Mouse (Mus musculus): Measurements from ENCODE around the gene Plcb2. TPM values are rescaled to one million over a fixed set of nuclear protein-coding genes. Genes with fewer than 3 reads are reported as not detected.

The Plcb2 gene
- polyA plus RNA-seq, 1 experiment from 2014 or later: 1.4 TPM

DNA sequence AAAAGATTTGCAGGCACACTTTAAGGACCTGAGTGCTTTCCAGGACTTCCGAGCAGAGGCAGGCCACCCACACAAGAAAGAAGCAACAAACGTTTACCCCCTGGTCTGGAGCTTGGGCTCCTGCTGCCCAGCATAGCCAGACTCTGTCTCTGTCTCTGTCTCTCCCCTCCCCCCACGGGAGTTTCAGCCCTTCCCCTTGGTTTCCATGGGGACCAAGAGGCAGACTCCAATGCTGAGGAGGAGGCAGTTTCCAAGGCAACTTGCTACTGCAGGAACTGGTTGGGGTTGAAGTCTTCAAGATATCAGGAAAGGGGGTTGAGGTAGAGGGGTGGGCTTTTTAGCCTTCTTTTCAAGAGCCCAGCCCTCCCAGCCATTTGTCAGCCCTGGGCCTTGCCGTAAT lies 14.0 kb downstream of the Plcb2 start:
- Histone ChIP-seq H3K4me1 (ENCODE audit: control insufficient read depth, insufficient read depth, low read length) (peaks cover 45% of the 10 kb centered on the region), H3K9me3 (replicated peaks; ENCODE audit: control insufficient read depth, low read length) (no peaks in the 10 kb centered on the region), H3K9ac (ENCODE audit: low read depth, low read length) (no peak overlapping the region), H3K27me3 (ENCODE audit: control insufficient read depth, insufficient read depth, low read length) (peaks cover 38% of the 10 kb centered on the region), H3K27ac (ENCODE audit: low read depth, low read length) (no peak overlapping the region), H3K4me3 (ENCODE audit: low read depth, low read length) (no peak overlapping the region), H3K4me2 (no peak overlapping the region), H3K36me3 (ENCODE audit: control insufficient read depth, insufficient read depth, low read length) (no peaks in the 10 kb centered on the region)
- 56% methylated on average over 4 of the region's 4 CpGs for WGBS (ENCODE audit: insufficient replicate concordance)
- ATAC-seq (replicated peaks; ENCODE audit: insufficient number of reproducible peaks, low FRiP score, low TSS enrichment): no peak

DNA sequence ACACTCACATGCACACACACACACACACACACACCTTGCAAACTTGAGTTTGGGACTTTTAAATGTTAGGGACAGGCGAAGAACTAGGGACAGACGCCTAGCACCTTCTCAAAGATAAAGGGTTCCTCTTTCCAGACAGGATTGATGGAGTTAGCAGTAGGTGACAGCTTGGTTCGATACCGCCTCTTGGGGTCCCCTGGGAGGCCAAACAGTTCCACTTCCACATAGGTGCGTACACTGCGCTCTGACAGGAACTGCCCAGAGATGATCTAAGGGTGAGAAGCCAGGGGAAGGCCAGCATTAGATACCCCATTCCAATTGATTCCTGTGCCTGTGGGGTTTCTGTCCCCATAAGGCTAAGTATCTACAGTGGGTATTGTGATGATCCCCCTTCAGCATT lies 14.6 kb downstream of the Plcb2 start:
- WGBS (ENCODE audit: insufficient replicate concordance): 82% methylated on average over 6 of the region's 6 CpGs

DNA sequence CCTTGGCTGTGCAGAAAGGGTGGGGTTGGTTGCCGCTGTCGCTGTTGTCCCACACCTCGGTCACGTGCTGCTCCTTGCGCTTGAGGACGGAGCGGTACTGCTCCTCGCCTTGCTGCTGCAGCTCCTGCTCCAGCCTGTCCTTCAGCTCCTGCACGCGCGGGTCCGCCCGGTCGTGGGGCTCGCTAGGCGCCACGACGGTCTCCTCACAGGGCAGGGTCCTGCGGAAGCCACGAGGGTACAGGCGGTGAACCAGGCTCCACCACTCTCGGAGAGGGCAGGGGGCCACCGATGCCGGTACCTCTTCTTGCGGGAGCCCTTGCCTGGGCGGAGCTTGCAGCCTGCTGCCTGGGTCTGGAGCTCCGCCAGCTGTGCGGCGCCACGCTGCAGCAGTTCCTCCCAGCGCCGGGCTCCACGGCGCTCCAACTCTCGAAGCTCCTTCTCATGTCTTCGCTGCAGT lies 17.2 kb downstream of the Plcb2 start:
- Histone ChIP-seq H3K27me3 (ENCODE audit: control insufficient read depth, insufficient read depth, low read length) (peaks cover 66% of the 10 kb centered on the region), H3K27ac (ENCODE audit: low read depth, low read length) (no peak overlapping the region), H3K4me2 (peak overlapping the region; percentile 77), H3K4me3 (ENCODE audit: low read depth, low read length) (peak overlapping the region; percentile 37), H3K9me3 (replicated peaks; ENCODE audit: control insufficient read depth, low read length) (no peaks in the 10 kb centered on the region), H3K9ac (ENCODE audit: low read depth, low read length) (peak overlapping the region; percentile 35; the same call in 1 of the 2 replicates), H3K36me3 (ENCODE audit: control insufficient read depth, insufficient read depth, low read length) (no peaks in the 10 kb centered on the region), H3K4me1 (ENCODE audit: control insufficient read depth, insufficient read depth, low read length) (peaks cover 40% of the 10 kb centered on the region)
- WGBS (ENCODE audit: insufficient replicate concordance): 1% methylated on average over 36 of the region's 36 CpGs
- ATAC-seq (replicated peaks; ENCODE audit: insufficient number of reproducible peaks, low FRiP score, low TSS enrichment): peak; percentile 16; the same call in 1 of the 2 replicates

More for the DNA sequence above, 14.6 kb downstream of the Plcb2 start:
- H3K9me3 ChIP-seq (replicated peaks; ENCODE audit: control insufficient read depth, low read length): no peaks in the 10 kb centered on the region
- ATAC-seq (replicated peaks; ENCODE audit: insufficient number of reproducible peaks, low FRiP score, low TSS enrichment): no peak
- H3K36me3 ChIP-seq (ENCODE audit: control insufficient read depth, insufficient read depth, low read length): no peaks in the 10 kb centered on the region
- peaks cover 45% of the 10 kb centered on the region for H3K4me1 ChIP-seq (ENCODE audit: control insufficient read depth, insufficient read depth, low read length)
- no peak overlapping the region for H3K4me2 ChIP-seq
- no peak overlapping the region for H3K27ac ChIP-seq (ENCODE audit: low read depth, low read length)
- peaks cover 43% of the 10 kb centered on the region for H3K27me3 ChIP-seq (ENCODE audit: control insufficient read depth, insufficient read depth, low read length)
- H3K4me3 ChIP-seq (ENCODE audit: low read depth, low read length): no peak overlapping the region
- H3K9ac ChIP-seq (ENCODE audit: low read depth, low read length): no peak overlapping the region

DNA sequence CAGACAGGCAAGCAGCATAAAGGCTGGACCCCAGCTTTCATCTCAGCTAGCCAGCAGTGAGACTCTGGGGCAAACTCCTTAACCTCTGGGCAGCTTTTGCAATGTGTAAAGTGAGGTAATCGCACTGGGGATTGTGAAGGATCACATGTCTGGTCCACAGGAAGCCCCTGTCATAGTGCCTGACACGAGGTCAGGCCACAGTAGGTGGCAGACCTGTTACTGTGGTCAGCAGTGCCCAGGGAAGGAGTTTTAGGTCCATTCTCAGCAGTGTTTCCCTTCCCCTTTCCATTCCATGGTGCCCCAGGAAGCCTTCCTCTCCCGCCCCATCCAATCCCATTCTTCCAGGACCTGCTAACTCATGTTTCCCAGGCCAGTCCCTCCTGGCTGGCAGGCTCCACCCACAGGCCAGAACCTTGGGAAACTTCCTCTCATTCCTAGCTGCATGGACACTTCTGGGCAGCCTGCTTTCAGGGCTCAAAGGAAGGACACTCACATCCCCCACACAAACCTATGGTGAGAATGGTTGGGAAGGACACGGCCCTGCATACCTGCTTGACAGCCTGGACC lies 18.5 kb downstream of the Plcb2 start:
- H3K27me3 ChIP-seq (ENCODE audit: control insufficient read depth, insufficient read depth, low read length): peaks cover 80% of the 10 kb centered on the region
- H3K36me3 ChIP-seq (ENCODE audit: control insufficient read depth, insufficient read depth, low read length): no peaks in the 10 kb centered on the region
- H3K4me1 ChIP-seq (ENCODE audit: control insufficient read depth, insufficient read depth, low read length): peaks cover 35% of the 10 kb centered on the region
- H3K4me3 ChIP-seq (ENCODE audit: low read depth, low read length): no peak overlapping the region
- 46% methylated on average over 4 of the region's 4 CpGs for WGBS (ENCODE audit: insufficient replicate concordance)
- ATAC-seq (replicated peaks; ENCODE audit: insufficient number of reproducible peaks, low FRiP score, low TSS enrichment): no peak
- H3K9ac ChIP-seq (ENCODE audit: low read depth, low read length): no peak overlapping the region
- no peak overlapping the region for H3K27ac ChIP-seq (ENCODE audit: low read depth, low read length)
- no peak overlapping the region for H3K4me2 ChIP-seq
- no peaks in the 10 kb centered on the region for H3K9me3 ChIP-seq (replicated peaks; ENCODE audit: control insufficient read depth, low read length)

DNA sequence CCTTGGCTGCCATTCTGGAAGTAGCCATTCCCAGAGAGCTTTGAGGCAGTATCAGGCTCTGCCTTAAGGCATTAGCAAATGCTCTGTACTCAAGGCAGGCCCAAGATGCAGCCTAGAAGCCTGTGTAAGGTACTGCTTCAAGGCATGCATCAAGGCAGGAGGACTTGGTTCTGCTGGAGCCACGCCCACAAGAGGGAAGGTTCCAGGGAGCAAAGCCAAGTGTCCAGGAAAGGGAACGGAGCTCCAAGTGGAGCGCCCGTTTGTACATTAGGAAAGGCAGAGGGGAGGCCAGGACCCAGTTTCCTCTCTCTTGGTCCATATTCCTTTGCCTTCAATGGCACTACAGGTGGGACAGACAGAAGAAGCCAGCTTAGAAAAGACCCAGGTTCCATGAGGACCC lies 19.8 kb downstream of the Plcb2 start:
- Histone ChIP-seq H3K27ac (ENCODE audit: low read depth, low read length) (no peak overlapping the region), H3K9ac (ENCODE audit: low read depth, low read length) (no peak overlapping the region), H3K4me3 (ENCODE audit: low read depth, low read length) (no peak overlapping the region), H3K36me3 (ENCODE audit: control insufficient read depth, insufficient read depth, low read length) (no peaks in the 10 kb centered on the region), H3K4me2 (no peak overlapping the region), H3K27me3 (ENCODE audit: control insufficient read depth, insufficient read depth, low read length) (peaks cover 92% of the 10 kb centered on the region), H3K4me1 (ENCODE audit: control insufficient read depth, insufficient read depth, low read length) (peaks cover 44% of the 10 kb centered on the region), H3K9me3 (replicated peaks; ENCODE audit: control insufficient read depth, low read length) (no peaks in the 10 kb centered on the region)
- ATAC-seq (replicated peaks; ENCODE audit: insufficient number of reproducible peaks, low FRiP score, low TSS enrichment): no peak
- WGBS (ENCODE audit: insufficient replicate concordance): 68% methylated on average over 4 of the region's 4 CpGs

DNA sequence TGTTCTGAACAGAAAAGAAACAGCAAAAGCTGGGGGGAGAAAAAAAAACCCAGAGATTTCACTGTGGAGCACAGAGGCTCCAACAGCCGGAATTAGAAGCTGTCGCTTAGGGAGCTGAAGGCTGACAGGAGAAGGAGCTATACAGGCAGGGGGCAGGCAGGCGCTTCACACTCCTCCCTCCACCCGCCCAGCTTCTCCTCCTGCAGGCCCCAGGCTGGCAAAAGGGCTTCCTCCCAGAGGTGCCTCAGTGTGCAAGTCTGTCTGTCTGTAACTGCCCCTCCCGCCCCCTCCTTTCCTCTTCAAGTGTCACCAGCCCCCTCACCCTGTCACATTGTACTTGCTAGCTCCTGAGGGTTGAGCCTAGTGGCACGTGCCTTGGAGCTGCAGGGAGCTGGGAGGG lies 21.8 kb downstream of the Plcb2 start:
- Histone ChIP-seq H3K9me3 (replicated peaks; ENCODE audit: control insufficient read depth, low read length) (no peaks in the 10 kb centered on the region), H3K4me2 (peak overlapping the region; percentile 14), H3K4me1 (ENCODE audit: control insufficient read depth, insufficient read depth, low read length) (peaks cover 49% of the 10 kb centered on the region), H3K9ac (ENCODE audit: low read depth, low read length) (no peak overlapping the region), H3K4me3 (ENCODE audit: low read depth, low read length) (no peak overlapping the region), H3K36me3 (ENCODE audit: control insufficient read depth, insufficient read depth, low read length) (no peaks in the 10 kb centered on the region), H3K27me3 (ENCODE audit: control insufficient read depth, insufficient read depth, low read length) (peaks cover 95% of the 10 kb centered on the region), H3K27ac (ENCODE audit: low read depth, low read length) (peak overlapping the region; percentile 36; the same call in 1 of the 2 replicates)
- WGBS (ENCODE audit: insufficient replicate concordance): 6% methylated on average over 6 of the region's 6 CpGs
- ATAC-seq (replicated peaks; ENCODE audit: insufficient number of reproducible peaks, low FRiP score, low TSS enrichment): no peak

DNA sequence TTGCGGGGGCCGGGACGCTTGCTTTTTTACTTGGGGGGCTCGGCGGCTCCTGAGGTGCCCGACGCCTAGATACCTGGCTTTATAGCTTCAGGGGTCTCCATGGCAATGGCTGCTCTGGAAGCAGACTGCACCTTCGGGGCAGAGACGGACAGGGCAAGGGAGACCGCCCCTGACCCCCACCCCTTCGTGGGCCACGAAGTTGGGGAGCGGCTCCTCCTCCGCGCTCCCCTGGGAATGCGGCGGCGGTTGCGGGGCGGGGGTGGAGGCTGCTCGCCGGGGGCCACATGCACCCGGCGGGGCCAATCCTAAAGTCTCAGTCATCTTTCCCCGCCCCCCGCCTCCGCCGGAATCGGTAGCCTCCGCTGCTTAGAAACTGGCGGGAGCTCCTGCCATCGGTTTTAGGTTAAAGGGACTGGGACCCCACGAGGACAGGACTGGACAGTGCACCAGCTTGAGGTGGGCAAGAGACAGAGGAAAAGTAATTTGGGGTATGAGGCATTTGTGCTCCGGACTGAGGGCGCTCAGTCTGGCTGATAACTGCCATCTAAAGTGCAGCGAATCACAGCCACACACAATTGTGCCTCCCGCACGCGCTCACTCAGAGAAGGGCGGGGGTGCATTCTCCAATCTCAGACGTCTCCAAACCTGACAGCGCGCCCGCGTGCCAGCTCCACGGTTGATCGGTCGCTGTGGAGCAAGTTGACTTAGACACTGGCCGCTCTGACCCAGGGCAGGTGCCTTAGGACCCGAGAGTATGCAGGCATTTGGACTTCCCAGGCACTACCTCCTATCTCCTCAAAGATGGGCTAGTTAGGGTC lies 24.1 kb downstream of the Plcb2 start, which contains the start of gene Ankrd63:
TSS of gene Ankrd63 (minus strand) at position 51 of the 818 bp plus-strand sequence.
- Histone ChIP-seq H3K4me1 (ENCODE audit: control insufficient read depth, insufficient read depth, low read length) (peaks cover 39% of the 10 kb centered on the region), H3K27ac (ENCODE audit: low read depth, low read length) (no peak within 1 kb of the TSS), H3K4me3 (ENCODE audit: low read depth, low read length) (peak within 1 kb of the TSS; percentile 48), H3K9ac (ENCODE audit: low read depth, low read length) (peak within 1 kb of the TSS; percentile 47; the same call in 1 of the 2 replicates), H3K27me3 (ENCODE audit: control insufficient read depth, insufficient read depth, low read length) (peaks cover 93% of the 10 kb centered on the region), H3K4me2 (peak within 1 kb of the TSS; percentile 86), H3K36me3 (ENCODE audit: control insufficient read depth, insufficient read depth, low read length) (no peaks in the 10 kb centered on the region), H3K9me3 (replicated peaks; ENCODE audit: control insufficient read depth, low read length) (no peaks in the 10 kb centered on the region)
- 2% methylated on average over 49 of the region's 50 CpGs for WGBS (ENCODE audit: insufficient replicate concordance)
- no peak for ATAC-seq (replicated peaks; ENCODE audit: insufficient number of reproducible peaks, low FRiP score, low TSS enrichment)

DNA sequence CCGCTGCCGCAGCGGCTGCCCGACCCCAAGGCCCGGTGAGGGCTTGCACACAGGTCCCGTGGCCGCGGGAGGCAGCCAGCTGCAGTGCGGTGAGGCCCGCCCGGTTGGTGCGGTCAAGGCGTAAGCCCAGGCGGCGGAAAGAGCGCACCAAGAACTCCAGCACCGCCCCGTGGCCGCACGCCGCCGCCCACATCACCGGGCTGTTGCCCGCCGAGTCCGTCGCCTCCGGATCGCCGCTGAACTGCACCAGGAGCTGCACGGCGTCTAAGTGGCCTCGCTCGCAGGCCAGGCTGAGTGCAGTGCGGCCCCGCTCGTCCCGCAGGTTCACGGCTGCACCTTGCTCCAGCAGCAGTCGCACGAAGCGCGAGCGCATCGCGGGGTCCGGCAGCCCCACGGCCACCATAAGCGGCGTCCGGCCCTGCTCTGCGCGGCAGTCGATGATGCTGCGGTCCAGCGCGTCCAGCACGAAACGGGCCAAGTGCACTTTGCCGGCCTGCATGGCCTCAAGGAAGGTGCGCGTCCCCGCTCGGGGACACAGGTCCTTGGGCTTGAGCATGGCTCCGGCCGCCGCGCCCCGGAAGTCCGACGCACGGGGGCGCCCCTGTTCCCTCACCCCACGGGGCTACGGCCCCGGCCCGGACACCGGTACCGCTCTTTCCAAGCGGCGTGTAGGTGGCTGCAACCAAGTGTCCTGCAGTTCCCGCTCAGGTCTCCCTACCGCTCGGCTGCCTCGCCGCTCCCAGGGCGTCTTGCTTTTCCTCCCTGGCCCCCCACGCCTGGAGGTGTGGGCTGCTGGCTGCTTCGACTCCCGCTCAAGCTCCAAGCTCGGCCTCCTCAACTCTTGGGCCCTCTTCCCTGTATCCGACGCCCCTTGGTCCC lies 25.1 kb downstream of the Plcb2 start:
- under 1% methylated on average over 85 of the region's 93 CpGs for WGBS (ENCODE audit: insufficient replicate concordance)
- no peaks in the 10 kb centered on the region for H3K36me3 ChIP-seq (ENCODE audit: control insufficient read depth, insufficient read depth, low read length)
- H3K9me3 ChIP-seq (replicated peaks; ENCODE audit: control insufficient read depth, low read length): no peaks in the 10 kb centered on the region
- H3K4me2 ChIP-seq: peak overlapping the region; percentile 86
- H3K9ac ChIP-seq (ENCODE audit: low read depth, low read length): peak overlapping the region; percentile 47
- peak overlapping the region; percentile 48 for H3K4me3 ChIP-seq (ENCODE audit: low read depth, low read length)
- ATAC-seq (replicated peaks; ENCODE audit: insufficient number of reproducible peaks, low FRiP score, low TSS enrichment): peak; percentile 44; the same call in 1 of the 2 replicates
- H3K4me1 ChIP-seq (ENCODE audit: control insufficient read depth, insufficient read depth, low read length): peaks cover 39% of the 10 kb centered on the region
- peaks cover 88% of the 10 kb centered on the region for H3K27me3 ChIP-seq (ENCODE audit: control insufficient read depth, insufficient read depth, low read length)
- no peak overlapping the region for H3K27ac ChIP-seq (ENCODE audit: low read depth, low read length)

Data from heart, embryonic 11.5 days (tissue).